Mouse (Mus musculus) bone marrow, adult 2 months (tissue): ENCODE data around the gene Nav2.

ENCODE experiments used
- CTCF ChIP-seq: fragments of 200-500 bp; IDR thresholded peaks from 2 replicates; pipeline ENCODE4 v1.5.1; 2011; ENCODE audit warnings: low read length, control low read depth; ENCODE audit not compliant: control insufficient read depth, insufficient read depth
- POLR2A ChIP-seq: fragments of 200-500 bp; IDR thresholded peaks from 2 replicates; pipeline ENCODE4 v1.6.1; 2011; ENCODE audit warnings: low read depth, mild to moderate bottlenecking, control low read depth, low read length, borderline replicate concordance; ENCODE audit not compliant: control insufficient read depth

- no peak for TF ChIP-seq CTCF
- no peak for TF ChIP-seq POLR2A
These were observed 30.6 kb upstream of the Nav2 start for GRCm38 (mm10) chr7:48877786-48878390.
